Mouse (Mus musculus): Measurements from ENCODE around the gene Smim15. TPM values are rescaled to one million over a fixed set of nuclear protein-coding genes. Genes with fewer than 3 reads are reported as not detected.

Gene Smim15
- total RNA-seq, 1 experiment, result 54.5 TPM

DNA sequence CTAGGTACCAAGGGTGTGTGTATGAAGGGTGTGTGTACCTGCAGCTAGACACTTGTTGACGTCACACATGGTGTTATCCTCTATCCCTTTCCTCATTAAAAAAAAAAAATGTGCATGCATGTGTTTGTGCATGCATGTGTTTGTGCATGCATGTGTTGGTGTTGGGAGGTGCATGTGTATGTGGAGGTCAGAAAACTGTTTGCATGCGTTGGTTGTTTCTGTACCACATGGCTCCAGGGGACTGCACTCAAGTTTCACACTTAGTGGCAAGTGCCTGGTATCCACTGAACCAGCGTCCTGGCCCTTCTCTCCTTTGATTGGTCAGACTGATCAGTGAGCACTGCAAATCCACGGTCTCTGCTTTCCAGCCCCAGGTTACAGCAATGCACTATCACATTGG lies 42.5 kb downstream of the Smim15 start:
- Histone ChIP-seq H3K4me3 (ENCODE audit: insufficient read depth in 1 of 2, low read depth in 1 of 2, low read length in 2 of 2, poor library complexity in 1 of 2, severe bottlenecking in 1 of 2) (no peak overlapping the region), H3K9me3 (ENCODE audit: control insufficient read depth, insufficient read depth, low read depth, low read length) (no peaks in the 10 kb centered on the region), H3K36me3 (ENCODE audit: control insufficient read depth, insufficient read depth, low read length, poor library complexity, severe bottlenecking) (peaks cover 4% of the 10 kb centered on the region; the same call in 1 of the 2 replicates), H3K27ac (ENCODE audit: insufficient read depth, low read depth, low read length, poor library complexity, severe bottlenecking) (no peak overlapping the region), H3K4me1 (ENCODE audit: control insufficient read depth in 2 of 2, insufficient read depth in 2 of 2, low read length in 2 of 2, poor library complexity in 1 of 2) (no peaks in the 10 kb centered on the region), H3K9ac (ENCODE audit: insufficient read depth, low read depth, low read length, poor library complexity, severe bottlenecking) (no peak overlapping the region)
- no peak for TF ChIP-seq MAFK (IDR thresholded peaks at IDR 0.05; ENCODE audit: insufficient read depth, low read depth, low read length)
- TF ChIP-seq ZC3H11A (IDR thresholded peaks at IDR 0.05; ENCODE audit: borderline replicate concordance, low read depth, low read length), result no peak
- no peak for TF ChIP-seq CHD2 (IDR thresholded peaks at IDR 0.05; ENCODE audit: low read depth, low read length)
- no peak for TF ChIP-seq ZNF384 (IDR thresholded peaks at IDR 0.05; ENCODE audit: low read depth, low read length)
- no peak for TF ChIP-seq HCFC1 (IDR thresholded peaks at IDR 0.05; ENCODE audit: borderline replicate concordance, insufficient read depth, low read length)
- in situ Hi-C loops (cut with MboI; ENCODE audit: low sequenced_read_pairs in 2 of 2, unreplicated experiment in 2 of 2), result no loop called here
- DNase-seq (ENCODE audit: low read depth, low spot score), result no peak

DNA sequence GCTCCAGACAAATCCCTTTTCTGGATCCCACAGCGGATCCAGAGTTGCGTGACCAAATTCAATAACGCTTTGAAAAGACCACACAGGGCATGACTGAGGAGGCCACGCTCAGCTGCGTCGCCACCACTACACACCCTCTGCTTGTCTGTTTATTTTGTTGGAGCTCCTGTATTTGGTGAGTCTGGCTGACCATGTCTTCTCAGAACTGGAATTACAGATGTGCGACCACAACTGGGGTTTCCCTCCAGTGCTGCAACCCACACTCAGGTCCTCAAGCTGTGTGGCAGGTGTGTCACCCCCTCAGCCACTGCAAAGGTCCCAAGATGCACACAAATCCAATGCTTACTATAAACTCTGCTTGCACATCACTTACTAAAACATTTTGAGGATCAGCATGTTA lies 48.0 kb downstream of the Smim15 start:
- Histone ChIP-seq H3K9ac (ENCODE audit: insufficient read depth, low read depth, low read length, poor library complexity, severe bottlenecking) (no peak overlapping the region), H3K4me3 (ENCODE audit: insufficient read depth in 1 of 2, low read depth in 1 of 2, low read length in 2 of 2, poor library complexity in 1 of 2, severe bottlenecking in 1 of 2) (no peak overlapping the region), H3K9me3 (ENCODE audit: control insufficient read depth, insufficient read depth, low read depth, low read length) (no peaks in the 10 kb centered on the region), H3K36me3 (ENCODE audit: control insufficient read depth, insufficient read depth, low read length, poor library complexity, severe bottlenecking) (peaks cover 4% of the 10 kb centered on the region; the same call in 1 of the 2 replicates), H3K27ac (ENCODE audit: insufficient read depth, low read depth, low read length, poor library complexity, severe bottlenecking) (no peak overlapping the region), H3K4me1 (ENCODE audit: control insufficient read depth in 2 of 2, insufficient read depth in 2 of 2, low read length in 2 of 2, poor library complexity in 1 of 2) (no peaks in the 10 kb centered on the region)
- DNase-seq (ENCODE audit: low read depth, low spot score), result no peak
- TF ChIP-seq CHD2 (IDR thresholded peaks at IDR 0.05; ENCODE audit: low read depth, low read length) (no peak), HCFC1 (IDR thresholded peaks at IDR 0.05; ENCODE audit: borderline replicate concordance, insufficient read depth, low read length) (no peak), ZNF384 (IDR thresholded peaks at IDR 0.05; ENCODE audit: low read depth, low read length) (no peak), MAFK (IDR thresholded peaks at IDR 0.05; ENCODE audit: insufficient read depth, low read depth, low read length) (no peak), ZC3H11A (IDR thresholded peaks at IDR 0.05; ENCODE audit: borderline replicate concordance, low read depth, low read length) (no peak)
- in situ Hi-C loops (cut with MboI; ENCODE audit: low sequenced_read_pairs in 2 of 2, unreplicated experiment in 2 of 2), result no loop called here

DNA sequence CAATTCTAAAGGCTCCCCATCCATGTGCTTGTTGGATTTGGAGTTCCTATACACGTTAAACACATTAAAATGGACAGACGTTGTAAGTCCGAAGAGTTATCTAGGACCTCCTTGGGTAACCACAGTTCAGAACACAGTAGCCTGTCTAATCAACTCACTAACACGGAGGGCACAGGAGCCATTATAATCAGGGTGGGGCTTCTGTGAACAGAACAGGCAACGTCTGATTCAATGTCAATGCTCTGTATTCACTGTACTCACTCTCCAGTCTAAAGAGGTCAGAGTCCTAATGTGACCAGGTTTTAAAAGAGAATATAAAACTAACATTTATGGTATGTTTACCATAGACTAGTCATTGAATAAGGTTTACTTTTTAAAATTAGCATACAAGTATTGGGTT lies 50.4 kb downstream of the Smim15 start:
- TF ChIP-seq CHD2 (IDR thresholded peaks at IDR 0.05; ENCODE audit: low read depth, low read length) (no peak), HCFC1 (IDR thresholded peaks at IDR 0.05; ENCODE audit: borderline replicate concordance, insufficient read depth, low read length) (no peak), ZNF384 (IDR thresholded peaks at IDR 0.05; ENCODE audit: low read depth, low read length) (no peak)
- H3K9ac ChIP-seq (ENCODE audit: insufficient read depth, low read depth, low read length, poor library complexity, severe bottlenecking), result no peak overlapping the region
- no peaks in the 10 kb centered on the region for H3K4me1 ChIP-seq (ENCODE audit: control insufficient read depth in 2 of 2, insufficient read depth in 2 of 2, low read length in 2 of 2, poor library complexity in 1 of 2)
- H3K9me3 ChIP-seq (ENCODE audit: control insufficient read depth, insufficient read depth, low read depth, low read length), result no peaks in the 10 kb centered on the region
- H3K36me3 ChIP-seq (ENCODE audit: control insufficient read depth, insufficient read depth, low read length, poor library complexity, severe bottlenecking), result peaks cover 9% of the 10 kb centered on the region; the same call in 1 of the 2 replicates
- no peak for DNase-seq (ENCODE audit: low read depth, low spot score)
- in situ Hi-C loops (cut with MboI; ENCODE audit: low sequenced_read_pairs in 2 of 2, unreplicated experiment in 2 of 2), result no loop called here
- H3K4me3 ChIP-seq (ENCODE audit: insufficient read depth in 1 of 2, low read depth in 1 of 2, low read length in 2 of 2, poor library complexity in 1 of 2, severe bottlenecking in 1 of 2), result no peak overlapping the region
- no peak overlapping the region for H3K27ac ChIP-seq (ENCODE audit: insufficient read depth, low read depth, low read length, poor library complexity, severe bottlenecking)

- in situ Hi-C loops (cut with MboI; ENCODE audit: low sequenced_read_pairs in 2 of 2, unreplicated experiment in 2 of 2), result no loop called here
- TF ChIP-seq ZNF384 (IDR thresholded peaks at IDR 0.05; ENCODE audit: low read depth, low read length) (no peak), MAFK (IDR thresholded peaks at IDR 0.05; ENCODE audit: insufficient read depth, low read depth, low read length) (no peak), CHD2 (IDR thresholded peaks at IDR 0.05; ENCODE audit: low read depth, low read length) (no peak), HCFC1 (IDR thresholded peaks at IDR 0.05; ENCODE audit: borderline replicate concordance, insufficient read depth, low read length) (no peak), ZC3H11A (IDR thresholded peaks at IDR 0.05; ENCODE audit: borderline replicate concordance, low read depth, low read length) (no peak)
- no peak overlapping the region for H3K9ac ChIP-seq (ENCODE audit: insufficient read depth, low read depth, low read length, poor library complexity, severe bottlenecking)
Observed at GRCm38 (mm10) chr13:108095617-108096016, 51.4 kb downstream of the Smim15 start.

GRCm38 (mm10) chr13:108096446-108096845 lies 52.2 kb downstream of the Smim15 start:
- Histone ChIP-seq H3K9ac (ENCODE audit: insufficient read depth, low read depth, low read length, poor library complexity, severe bottlenecking) (no peak overlapping the region), H3K4me3 (ENCODE audit: insufficient read depth in 1 of 2, low read depth in 1 of 2, low read length in 2 of 2, poor library complexity in 1 of 2, severe bottlenecking in 1 of 2) (no peak overlapping the region), H3K27ac (ENCODE audit: insufficient read depth, low read depth, low read length, poor library complexity, severe bottlenecking) (no peak overlapping the region), H3K9me3 (ENCODE audit: control insufficient read depth, insufficient read depth, low read depth, low read length) (no peaks in the 10 kb centered on the region), H3K4me1 (ENCODE audit: control insufficient read depth in 2 of 2, insufficient read depth in 2 of 2, low read length in 2 of 2, poor library complexity in 1 of 2) (peaks cover 0 to 2% of the 10 kb centered on the region in 2 experiments; a peak in 1 of 4 replicates), H3K36me3 (ENCODE audit: control insufficient read depth, insufficient read depth, low read length, poor library complexity, severe bottlenecking) (peaks cover 4% of the 10 kb centered on the region; the same call in 1 of the 2 replicates)
- in situ Hi-C loops (cut with MboI; ENCODE audit: low sequenced_read_pairs in 2 of 2, unreplicated experiment in 2 of 2), result no loop called here
- no peak for TF ChIP-seq ZC3H11A (IDR thresholded peaks at IDR 0.05; ENCODE audit: borderline replicate concordance, low read depth, low read length)
- TF ChIP-seq MAFK (IDR thresholded peaks at IDR 0.05; ENCODE audit: insufficient read depth, low read depth, low read length), result no peak
- no peak for TF ChIP-seq CHD2 (IDR thresholded peaks at IDR 0.05; ENCODE audit: low read depth, low read length)
- TF ChIP-seq ZNF384 (IDR thresholded peaks at IDR 0.05; ENCODE audit: low read depth, low read length), result no peak
- no peak for TF ChIP-seq HCFC1 (IDR thresholded peaks at IDR 0.05; ENCODE audit: borderline replicate concordance, insufficient read depth, low read length)
- no peak for DNase-seq (ENCODE audit: low read depth, low spot score)

More at GRCm38 (mm10) chr13:108095617-108096016, 51.4 kb downstream of the Smim15 start:
- H3K4me1 ChIP-seq (ENCODE audit: control insufficient read depth in 2 of 2, insufficient read depth in 2 of 2, low read length in 2 of 2, poor library complexity in 1 of 2), result no peaks in the 10 kb centered on the region
- no peak for DNase-seq (ENCODE audit: low read depth, low spot score)
- H3K9me3 ChIP-seq (ENCODE audit: control insufficient read depth, insufficient read depth, low read depth, low read length), result no peaks in the 10 kb centered on the region
- no peak overlapping the region for H3K27ac ChIP-seq (ENCODE audit: insufficient read depth, low read depth, low read length, poor library complexity, severe bottlenecking)
- peaks cover 4% of the 10 kb centered on the region; the same call in 1 of the 2 replicates for H3K36me3 ChIP-seq (ENCODE audit: control insufficient read depth, insufficient read depth, low read length, poor library complexity, severe bottlenecking)
- H3K4me3 ChIP-seq (ENCODE audit: insufficient read depth in 1 of 2, low read depth in 1 of 2, low read length in 2 of 2, poor library complexity in 1 of 2, severe bottlenecking in 1 of 2), result no peak overlapping the region

Other genes starting within 250 kb of the Smim15 start
- gene Ndufaf2, start 114.2 kb downstream of the Smim15 start, total RNA-seq (2012; rRNA removed), result 31.6 and 41.1 TPM in 2 replicates
- gene Ercc8, start 114.3 kb downstream of the Smim15 start, total RNA-seq (2012; rRNA removed), result 17.3 and 18.3 TPM in 2 replicates
- gene Elovl7, start 170.0 kb downstream of the Smim15 start, total RNA-seq (2012; rRNA removed), result 1.4 and 2.2 TPM in 2 replicates

Data from ES-E14 (cell line).